Mouse (Mus musculus): ENCODE data around the gene Defb5.
"Not testable (repeated sequence)": the region's sequence is repeated elsewhere in the genome, so short reads cannot be mapped to it uniquely, and the experiment has no call there.

The Defb5 gene

DNA sequence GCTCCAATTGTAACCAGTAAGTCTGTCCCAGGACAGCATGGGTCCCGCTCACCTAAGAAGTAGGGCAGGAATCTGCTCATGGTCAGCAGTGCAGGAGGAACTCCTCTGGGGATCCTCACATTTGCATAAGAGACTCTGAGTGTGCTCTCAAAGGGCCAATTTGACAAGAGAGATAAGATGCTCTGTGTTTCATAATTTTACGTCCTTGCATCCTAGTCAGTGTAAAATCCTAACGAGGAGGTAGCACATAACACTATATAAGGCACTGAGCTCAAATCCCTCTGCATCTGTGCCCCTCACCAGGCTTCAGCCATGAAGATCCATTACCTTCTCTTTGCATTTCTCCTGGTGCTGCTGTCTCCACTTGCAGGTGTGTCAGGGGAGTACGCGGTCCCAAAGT lies at the start of gene Defb5:
Gene Defb5, plus strand, starts transcription at position 301 of the 400 bp plus-strand sequence.
- DNase-seq (ENCODE audit: low read depth, low spot score): no peak

DNA sequence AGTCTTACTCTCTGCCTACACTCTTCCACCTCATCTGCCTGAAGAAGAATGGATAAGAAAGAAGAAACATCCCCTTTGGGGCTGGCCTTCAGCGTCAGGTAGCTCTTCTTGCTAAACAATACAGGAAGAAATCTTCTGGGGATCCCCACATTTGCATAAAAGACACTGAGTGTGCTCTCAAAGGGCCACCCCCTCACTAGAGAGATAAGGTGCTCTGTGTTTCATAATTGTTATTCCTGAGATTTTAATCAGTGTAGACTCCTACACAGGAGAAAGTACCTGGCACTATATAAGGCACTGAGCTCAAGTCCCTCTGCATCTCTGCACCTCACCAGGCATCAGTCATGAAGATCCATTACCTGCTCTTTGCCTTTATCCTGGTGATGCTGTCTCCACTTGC lies 22.2 kb upstream of the Defb5 start, which contains the start of gene Defb6:
Gene Defb6, plus strand, starts transcription at position 318 of the 400 bp plus-strand sequence.
- DNase-seq (ENCODE audit: low read depth, low spot score): no peak

DNA sequence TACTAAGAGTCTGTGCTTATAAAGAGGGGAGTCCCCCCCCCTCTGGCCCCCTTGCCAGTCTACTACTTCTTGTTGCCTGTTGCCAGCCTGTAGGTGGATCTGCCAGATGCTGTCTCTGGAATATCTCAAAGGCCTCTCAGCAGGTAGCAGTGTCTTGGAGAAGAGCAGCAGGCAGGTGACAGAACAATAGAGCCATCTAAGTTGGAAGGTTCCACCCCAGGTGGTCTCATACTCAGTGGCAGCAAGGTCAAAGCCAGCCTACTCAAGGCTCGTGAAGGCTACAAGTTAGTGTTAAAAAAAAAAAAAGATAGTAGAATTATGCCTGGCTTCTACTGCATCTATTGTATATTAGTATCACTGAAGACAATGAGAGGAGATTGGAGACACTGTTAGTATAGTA lies 9.3 kb upstream of the Defb5 start:
- DNase-seq (ENCODE audit: low read depth, low spot score): no peak

DNA sequence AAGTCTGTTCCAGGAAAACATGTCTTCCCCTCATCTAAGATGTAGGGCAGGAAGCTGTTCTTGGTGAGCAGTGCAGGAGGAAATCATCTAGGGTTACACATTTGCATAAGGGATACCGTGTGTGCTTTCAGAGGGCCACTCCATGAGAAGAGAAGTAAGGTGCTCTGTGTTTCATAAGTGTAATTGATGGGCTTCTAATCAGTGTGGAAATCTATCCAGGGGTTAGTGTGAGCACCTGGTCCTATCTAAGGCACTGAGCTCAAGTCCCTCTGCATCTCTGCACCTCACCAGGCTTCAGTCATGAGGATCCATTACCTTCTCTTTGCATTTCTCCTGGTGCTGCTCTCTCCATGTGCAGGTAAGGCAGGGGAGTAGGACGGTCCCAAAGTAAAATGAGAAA lies 7.8 kb upstream of the Defb5 start, which contains the start of gene Defb46:
Gene Defb46, plus strand, starts transcription at position 301 of the 400 bp plus-strand sequence.
- DNase-seq (ENCODE audit: low read depth, low spot score): no peak

DNA sequence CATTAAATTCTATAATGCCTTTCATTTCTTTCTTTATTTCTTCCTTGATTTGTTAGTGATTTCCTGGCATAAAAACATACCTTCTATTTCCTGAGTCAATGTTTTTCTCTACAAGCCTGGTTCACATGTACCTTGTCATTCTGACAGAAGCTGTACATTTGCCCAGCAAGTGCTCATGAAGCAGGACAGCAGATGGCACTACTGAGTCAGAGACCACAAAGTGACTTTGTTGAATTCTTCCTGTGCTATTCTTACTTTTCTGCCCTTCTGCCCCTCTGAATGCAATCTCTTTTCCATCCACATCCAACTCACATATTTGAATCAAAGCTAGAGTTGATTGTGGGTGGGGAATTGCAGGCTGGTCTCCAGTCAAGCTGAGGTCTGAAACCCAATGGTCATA lies 10.8 kb downstream of the Defb5 start:
- no peak for DNase-seq (ENCODE audit: low read depth, low spot score)

DNA sequence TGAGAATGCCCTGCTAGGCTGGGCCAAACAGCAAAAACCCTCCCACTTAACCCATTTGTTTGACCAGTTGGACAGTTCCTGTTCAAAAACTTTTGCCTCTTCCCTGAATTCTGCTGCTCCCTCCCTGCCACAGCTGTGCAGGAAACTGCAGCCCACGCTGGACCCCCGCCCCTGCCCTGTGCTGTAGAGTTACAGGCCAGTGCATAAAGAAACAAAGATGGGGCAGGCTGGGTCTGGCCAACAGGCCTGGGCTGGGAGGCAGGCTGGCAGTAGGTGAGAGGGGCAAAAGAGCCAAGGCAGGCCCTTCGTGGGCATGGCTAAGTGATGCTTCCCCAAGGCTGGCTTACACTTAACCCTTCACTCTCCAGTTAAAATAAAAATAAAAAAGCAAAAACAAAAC lies 12.3 kb downstream of the Defb5 start:
- no peak for DNase-seq (ENCODE audit: low read depth, low spot score)

DNA sequence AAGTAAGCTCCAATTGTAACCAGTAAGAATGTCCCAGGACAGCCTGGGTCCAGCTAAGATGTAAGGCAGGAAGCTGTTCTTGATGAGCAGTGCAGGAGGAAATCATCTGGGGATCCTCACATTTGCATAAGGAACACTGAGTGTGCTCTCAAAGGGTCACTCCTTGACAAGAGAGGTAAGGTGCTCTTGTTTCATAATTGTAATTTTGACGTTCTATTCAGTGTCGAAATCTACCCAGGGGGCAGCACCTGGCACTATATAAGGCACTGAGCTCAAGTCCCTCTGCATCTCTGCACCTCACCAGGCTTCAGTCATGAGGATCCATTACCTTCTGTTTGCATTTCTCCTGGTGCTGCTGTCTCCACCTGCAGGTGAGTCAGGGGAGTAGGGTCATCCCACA lies 45.7 kb downstream of the Defb5 start, which contains the start of gene Defb3:
Gene Defb3, plus strand, starts transcription at position 301 of the 400 bp plus-strand sequence.
- DNase-seq (ENCODE audit: low read depth, low spot score): not testable (repeated sequence)

DNA sequence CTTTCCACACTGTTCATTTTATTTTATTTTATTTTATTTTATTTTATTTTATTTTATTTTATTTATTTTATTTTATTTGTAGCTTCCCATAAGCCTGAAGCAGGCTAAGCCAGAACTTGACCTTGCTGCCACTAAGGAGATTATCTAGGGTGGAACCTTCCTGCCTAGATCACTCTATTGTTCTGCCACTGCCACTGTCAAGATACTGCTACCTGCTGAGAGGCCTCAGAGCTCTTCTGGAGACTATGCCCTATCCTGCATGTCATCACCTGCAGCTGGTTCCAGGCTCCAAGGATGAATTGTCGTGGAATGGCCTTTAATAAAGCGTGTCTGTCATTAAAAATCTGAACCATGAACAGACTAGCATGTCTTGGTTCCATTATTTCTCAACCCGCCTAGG lies 51.0 kb downstream of the Defb5 start:
- not testable (repeated sequence) for DNase-seq (ENCODE audit: low read depth, low spot score)

Measured in CD4-positive helper T cell, adult 2 months (primary cell).